Mouse (Mus musculus): ENCODE measurements at regions not wholly inside any gene's neighbourhood (a gene's known extent, or its start where the extent isn't known, plus 50 kb on each side); places are given as distances from the start of the nearest gene placed in this dataset.

DNA sequence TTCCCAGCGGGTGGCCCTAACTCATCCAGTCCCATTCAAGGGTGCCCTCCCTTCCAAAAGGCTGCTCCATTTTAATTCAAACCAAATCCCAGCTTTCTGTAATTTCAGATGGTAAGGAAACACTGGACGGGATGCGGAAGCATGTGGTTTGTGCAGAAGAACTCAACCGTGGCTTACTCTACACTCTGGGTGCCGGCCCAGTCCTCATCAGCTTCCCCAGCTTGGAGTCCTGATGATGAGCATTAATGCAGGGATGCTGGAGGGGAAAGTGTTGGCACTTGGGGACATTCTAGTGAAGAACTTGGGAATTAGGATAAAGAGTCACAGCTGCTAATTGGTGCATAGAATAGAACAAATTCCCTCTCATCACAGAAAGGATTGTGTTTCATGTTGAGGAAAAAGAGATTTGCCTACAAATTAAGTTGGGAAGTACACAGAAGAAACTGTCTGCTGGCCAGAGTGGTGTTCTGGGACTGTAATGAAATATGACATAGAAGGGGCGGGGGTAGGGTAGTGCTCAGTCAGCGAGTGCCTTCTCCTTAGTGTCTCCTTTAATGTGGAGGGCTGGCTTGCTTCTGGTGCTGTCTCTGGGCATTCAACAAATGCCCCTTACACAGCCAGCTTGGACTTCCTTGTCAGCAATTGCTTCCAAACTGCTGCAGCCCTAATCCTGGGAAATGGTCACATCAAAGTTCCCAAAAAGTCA is 285.0 kb upstream of the Bmper start:
- in situ Hi-C loops (cut with MboI, MseI): no loop called here

DNA sequence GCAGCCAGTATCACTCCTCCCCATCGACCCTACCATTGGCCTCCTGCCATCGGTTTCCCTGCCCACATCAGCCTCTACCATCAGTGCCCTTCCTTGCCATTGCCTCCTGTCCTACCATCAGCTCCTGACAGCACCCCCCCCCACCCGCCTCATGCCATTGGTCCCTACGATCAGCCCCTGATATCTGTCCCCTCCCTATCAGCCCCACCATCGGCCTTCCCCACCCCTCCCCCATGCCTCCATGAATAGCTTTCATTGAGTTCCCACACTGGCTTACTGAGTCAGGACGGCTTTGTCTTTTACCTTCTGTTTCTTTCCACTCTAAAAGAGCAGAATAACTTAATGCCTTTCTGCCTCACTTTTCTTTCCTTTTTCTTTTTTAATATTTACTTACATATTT is 277.9 kb upstream of the Bmper start:
- in situ Hi-C loops (cut with MboI, MseI): no loop called here

DNA sequence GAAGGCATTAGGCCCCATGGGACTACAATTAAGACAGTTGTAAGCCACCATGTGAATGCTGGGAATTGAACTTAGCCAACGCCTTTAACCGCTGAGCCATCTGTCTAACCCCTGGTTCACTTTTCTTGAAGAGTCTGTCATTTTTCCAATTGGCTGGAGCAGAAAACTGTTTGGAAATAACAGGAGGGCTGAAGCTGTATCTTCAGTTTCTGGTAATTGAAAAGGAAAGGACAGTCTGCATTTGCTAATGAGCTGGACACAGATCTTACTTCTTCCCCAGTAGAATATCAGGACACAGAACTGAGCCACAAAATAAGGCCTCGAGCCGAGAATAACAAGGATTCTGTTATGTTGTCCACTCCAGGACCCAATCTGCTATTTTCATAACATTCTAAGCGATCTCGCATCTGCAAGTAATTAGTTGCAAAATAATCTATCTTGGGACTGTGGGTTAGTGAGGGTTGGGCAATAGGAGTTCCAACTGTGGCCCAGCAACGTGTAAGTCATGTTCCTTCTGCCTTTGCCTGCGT is 277.4 kb upstream of the Bmper start:
- in situ Hi-C loops (cut with MboI, MseI): no loop called here

DNA sequence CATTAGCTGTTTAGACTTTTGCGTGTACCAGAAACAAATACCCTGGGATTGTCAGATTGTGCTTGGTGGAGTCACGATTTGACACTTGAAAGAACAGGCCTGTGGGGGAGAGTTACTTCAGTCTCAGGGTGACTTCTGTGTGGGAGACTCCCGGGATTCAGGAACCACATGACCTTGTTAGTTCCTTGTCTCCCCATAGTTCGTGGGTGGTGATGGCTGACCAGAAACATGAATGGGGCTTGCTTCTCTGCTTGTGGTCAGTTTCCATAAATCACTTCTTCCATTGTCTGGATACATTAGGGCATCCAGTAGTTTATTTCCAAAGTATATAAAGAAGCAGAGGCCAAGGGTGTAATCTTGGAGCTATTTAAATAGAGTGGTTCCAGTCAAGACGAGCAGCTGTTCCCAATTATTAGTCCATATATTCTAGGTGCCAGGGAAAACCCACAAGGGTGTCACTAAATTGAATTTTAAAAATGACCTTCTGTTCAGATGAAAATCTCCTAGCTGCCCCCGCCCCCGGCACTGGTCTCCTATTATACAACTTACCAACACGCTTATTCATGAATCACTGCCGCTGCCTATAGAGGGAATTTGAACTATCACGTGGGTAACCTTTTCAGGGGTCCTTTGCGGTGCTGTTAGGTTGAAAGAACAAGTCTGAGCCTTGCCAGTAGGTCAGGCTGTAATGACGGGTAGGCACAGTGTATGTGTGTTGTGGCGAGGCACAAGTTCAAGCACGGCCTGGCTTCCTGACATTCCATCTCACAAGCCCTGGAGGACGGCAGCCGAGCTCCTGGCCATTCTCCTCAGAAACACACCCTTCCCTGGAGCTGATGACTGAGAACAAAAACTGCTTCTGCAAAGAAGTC is 270.1 kb upstream of the Bmper start:
- in situ Hi-C loops (cut with MboI, MseI): loop anchor here in 1 of 2 experiments (5.0 kb wide), 1 partner anchor 126 kb away; no protein-coding TSS in a partner anchor

DNA sequence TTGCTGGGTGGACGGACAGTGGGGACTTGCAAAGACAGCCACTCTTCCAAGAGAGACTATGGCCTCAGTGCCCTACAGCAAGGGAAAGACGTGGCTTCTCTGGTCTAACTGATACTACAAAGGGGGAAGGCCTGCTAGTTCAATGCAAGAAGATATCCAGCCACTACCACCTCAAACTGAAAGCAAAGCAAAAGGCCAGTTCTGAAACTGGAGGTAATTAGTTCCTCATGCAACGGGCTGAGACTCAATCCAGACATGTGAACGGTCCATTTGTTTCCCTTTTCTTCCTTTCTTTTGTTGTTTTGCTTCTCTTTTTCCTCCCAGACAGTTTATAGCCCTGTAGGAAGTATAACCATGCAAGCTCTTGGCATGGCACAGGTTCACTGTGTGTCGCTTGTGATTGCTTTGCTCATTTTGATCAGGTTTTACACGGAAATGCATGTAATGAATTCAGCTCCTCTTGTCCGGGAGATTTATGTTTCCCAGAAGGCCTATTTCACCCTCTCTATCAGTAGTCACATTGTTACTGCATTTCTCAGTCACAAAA is 260.5 kb upstream of the Bmper start:
- in situ Hi-C loops (cut with MboI, MseI): no loop called here

DNA sequence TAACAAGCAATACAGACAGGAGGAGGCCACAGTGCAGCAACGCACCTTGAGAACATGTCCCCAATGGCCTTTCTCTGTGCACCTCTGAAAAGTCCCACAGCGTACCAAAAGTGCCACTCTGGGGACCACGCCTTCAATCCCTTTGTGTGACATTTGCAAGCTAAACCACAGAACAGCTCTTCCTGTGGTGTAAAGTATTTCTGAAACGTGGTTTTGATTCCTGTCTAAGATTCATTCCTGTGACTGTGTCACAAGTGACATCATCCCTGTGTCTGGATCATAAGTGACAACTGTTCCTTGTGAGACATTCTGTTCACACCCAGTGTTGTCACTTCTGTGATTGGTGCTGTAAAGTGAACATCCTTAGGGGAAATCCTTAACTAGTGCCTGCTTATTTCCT is 251.6 kb upstream of the Bmper start:
- in situ Hi-C loops (cut with MboI, MseI): no loop called here

DNA sequence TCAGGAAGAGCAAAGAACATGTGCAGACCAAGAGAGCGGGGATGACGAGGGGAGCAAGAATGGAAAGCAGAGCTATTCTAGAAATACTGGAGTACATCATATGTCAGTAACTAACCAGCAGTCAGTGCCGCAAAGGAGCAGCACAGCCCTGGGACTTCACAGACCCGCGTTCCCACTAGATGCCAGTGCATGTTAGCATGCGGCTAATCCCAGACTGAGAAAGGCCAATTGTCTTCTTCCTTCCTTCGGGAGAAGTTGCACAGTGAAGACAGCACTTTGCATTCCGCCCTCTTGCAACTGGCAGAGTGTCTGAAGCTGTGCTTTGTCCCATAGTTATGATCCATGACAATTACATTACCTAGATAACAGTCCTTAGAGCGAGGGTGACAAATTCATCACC is 246.1 kb upstream of the Bmper start:
- in situ Hi-C loops (cut with MboI, MseI): no loop called here

DNA sequence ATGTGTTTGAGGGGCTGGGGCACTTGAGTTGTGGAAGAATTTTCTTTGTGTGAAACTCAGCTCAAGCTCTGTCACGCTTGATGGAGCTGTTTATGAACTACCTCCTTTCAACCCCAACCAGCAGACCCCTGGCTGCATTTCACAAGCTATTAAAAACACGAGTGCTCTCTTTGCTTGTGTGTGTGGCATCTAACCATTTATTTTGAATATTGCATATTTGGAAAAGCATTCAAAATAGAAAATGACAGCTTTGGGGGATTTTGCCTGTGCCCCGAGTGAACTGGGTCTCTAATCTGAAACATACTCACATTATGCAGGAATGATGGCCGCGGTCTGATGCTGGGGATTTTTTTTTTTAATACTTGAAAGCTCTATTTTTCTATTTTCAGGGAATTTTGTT is 243.2 kb upstream of the Bmper start:
- in situ Hi-C loops (cut with MboI, MseI): no loop called here

DNA sequence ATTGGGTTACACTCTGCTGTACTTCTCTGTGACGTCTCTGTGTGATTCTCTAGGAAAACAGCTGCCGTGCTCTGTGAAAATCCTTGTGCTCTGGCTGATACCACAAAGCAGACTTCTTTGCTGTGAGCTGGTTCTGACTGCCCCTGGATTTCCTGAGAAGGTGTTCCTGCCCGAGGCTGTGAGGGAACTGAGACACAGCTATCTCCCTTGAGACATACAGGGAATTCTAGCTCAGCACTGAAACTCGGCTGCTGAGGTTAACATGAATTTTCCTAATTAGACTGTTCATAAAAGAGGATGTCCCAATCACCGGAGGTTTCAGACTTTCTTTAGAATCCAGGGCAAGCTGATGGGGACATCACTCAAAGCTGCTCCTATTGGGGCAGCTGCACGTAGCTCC is 233.4 kb upstream of the Bmper start:
- in situ Hi-C loops (cut with MboI, MseI): no loop called here

DNA sequence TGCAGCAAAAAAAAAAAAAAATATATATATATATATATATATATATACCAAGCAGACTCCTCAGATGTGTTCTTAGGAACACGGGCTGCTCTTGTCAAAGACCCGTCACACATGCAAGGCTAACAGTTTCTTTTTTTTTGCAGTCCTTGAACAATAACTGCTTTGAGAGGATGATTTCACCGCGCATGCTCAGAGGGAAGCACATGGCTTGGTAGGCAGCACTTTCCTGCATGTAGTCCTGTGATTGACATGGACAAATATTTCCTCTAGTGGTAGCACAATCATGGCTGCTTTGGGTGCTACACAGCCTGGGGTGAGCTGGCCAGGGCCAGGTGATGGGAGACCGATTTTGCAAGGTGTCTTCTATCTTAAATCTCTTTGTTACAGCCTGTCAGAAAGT is 229.3 kb upstream of the Bmper start:
- in situ Hi-C loops (cut with MboI, MseI): no loop called here

DNA sequence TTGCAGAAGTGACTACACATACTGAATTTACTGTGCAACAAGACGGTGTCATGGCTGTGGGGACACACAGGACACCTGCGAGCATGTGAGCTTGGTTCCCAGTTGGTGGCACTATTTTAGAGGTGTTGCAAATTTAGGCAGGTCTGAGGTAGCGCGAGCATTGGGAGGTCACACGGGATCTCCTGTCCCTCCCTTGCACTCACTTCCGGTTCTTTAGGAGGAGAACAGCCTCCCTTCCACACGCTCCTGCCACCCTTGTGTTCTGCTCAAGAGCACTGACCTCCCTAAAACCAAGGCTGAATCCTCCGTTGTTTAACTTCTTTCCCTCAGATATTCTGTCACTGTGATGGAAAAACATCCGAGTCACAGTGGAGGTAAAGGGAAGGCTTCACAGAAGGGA is 227.3 kb upstream of the Bmper start:
- in situ Hi-C loops (cut with MboI, MseI): no loop called here

DNA sequence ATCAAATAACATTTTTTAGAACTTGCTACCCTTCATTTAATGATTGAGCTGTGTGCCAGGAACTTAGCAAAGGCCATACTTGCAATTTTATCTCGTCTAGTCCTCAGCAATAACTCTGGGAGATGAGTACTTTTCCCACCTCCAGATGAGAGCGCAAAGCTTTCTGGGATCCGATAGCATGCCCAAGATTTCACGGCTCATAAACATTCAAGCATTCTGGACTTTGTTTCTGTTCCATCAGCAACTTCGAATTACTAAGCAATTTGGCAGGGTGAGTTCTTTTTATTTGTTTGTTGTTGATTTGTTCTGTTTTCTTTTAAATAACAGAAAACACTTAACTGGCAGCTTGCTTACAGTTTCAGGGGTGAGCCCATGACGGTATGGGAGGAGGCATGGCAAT is 224.6 kb upstream of the Bmper start:
- in situ Hi-C loops (cut with MboI, MseI): no loop called here

DNA sequence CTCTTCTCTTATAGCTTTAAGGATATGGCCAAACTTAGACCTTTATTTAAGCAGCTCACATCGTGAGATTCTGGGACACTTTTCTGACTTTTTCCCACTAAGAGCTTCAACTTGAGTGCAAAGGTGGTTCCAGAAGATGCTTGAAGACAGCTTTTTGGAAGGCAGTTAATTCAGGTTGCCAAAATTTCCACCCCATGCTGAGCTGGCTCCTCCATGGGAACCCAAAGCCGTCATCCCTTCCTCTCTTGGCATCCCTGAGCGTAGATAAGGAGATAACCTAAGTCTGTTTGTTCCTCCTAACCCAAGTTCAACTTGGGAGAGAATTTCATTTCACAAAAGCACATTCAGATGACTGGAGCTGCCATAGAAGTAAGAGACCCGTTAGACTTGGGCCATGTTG is 223.7 kb upstream of the Bmper start:
- in situ Hi-C loops (cut with MboI, MseI): no loop called here

DNA sequence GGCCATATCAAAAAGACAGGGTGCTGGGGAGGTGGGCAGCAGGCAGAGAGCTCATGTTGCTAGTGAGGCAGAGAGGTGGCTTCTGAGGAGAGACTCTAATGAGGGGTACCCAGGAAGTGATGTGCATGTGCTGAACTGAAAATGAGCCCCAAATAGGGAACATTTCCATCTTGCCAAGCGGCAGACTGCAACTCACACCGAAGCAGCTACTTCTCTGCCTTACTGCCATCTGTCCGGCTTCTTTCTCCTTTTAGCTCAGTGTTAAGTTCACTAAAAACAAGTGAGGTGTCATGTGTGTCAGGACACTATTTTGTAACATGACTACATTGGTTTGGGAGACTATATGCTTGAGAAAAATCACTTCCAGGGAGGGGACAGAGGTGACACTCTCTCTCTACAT is 222.7 kb upstream of the Bmper start:
- in situ Hi-C loops (cut with MboI, MseI): no loop called here

DNA sequence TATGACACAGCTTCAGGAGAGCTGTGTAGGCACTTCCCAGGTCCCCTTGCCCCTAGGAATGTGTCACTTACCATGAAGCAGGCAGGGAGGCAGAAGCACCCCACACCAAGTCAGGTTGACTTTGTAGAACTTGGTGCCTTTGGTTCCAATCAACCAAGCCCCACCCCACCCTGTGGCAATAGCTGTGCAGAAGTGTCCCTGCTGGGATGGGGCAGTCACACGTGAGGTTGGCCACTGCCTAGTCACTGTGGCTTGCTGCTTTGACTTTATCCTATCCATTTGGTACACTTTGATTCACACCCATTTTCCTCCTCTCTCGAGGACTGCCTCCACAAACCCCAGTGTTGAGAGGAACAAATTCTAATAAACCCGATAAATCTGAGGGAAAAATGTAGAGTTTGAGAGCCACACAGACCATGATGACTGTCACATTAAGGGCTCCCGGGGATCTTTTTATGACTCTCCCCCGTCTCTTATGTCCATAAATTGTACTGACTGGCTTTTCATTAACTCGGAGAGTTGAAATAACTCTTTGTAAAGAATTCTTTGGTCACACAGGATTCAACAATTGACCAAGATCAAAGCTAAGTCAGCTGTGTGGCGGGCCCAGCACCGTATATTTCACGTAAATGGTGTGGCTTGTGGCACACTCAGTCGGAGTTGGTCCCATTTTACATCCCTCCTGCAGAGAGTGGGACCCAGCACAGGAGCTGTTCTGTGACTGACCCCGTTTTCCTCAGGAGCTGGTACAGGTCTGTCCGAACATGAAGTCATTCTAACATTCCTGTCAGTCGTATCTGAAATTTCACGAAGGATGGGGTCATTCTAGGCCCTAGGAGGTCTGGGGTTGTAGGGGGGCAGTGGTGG is 219.4 kb upstream of the Bmper start:
- in situ Hi-C loops (cut with MboI, MseI): no loop called here

DNA sequence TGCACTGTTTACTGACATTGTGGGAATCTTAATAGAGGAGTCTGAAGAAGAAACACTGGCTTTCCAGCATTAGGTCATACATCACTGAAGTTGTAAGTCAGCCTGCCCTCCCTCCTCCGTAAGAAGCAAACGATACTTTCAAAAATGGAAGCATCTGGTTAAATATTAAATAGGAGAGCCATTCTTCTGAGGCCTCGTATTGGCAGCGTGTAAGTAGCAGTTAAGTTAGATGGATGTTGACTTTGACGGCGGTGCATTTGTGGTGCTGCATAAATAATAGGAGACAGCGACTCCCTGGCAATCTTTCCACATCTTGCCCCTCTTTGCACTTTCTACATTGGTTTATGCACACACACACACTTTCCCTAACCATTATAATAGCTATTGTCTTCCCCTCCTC is 217.9 kb upstream of the Bmper start:
- in situ Hi-C loops (cut with MboI, MseI): no loop called here

DNA sequence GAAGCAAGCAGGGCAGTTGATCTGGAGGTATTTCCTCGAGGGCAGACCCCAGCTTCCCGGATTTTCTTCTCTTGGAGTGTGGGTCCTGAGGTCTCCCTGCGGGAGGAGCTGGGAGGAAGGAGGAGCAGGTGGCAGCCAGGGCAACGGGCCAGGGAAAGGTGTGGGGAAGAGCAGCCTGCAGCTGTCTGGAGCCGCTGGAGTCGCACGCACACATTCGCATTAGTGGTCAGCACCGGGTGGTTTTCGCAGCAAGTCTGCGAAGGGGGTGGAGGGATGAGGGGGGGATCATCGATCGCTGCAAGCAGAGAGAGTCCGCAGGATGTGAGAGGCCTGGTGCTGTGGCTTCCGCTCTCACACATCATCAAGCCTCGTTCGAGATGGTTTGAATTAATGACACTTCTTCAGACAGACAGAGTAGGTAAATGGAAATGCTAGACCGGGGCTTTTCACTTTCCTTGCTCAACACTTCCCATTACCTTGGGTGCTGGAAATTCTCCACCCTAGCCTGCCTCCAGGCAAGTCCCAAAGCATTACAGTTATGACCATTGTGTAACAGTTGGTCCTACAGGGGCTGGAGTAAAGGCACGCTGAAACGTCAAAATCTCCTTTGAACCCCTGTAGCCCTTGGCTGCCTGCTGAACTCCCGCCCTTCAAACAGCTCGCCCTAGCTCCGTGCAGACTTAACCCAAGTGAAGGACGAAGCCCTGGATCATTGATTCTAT is 213.3 kb upstream of the Bmper start:
- in situ Hi-C loops (cut with MboI, MseI): no loop called here

DNA sequence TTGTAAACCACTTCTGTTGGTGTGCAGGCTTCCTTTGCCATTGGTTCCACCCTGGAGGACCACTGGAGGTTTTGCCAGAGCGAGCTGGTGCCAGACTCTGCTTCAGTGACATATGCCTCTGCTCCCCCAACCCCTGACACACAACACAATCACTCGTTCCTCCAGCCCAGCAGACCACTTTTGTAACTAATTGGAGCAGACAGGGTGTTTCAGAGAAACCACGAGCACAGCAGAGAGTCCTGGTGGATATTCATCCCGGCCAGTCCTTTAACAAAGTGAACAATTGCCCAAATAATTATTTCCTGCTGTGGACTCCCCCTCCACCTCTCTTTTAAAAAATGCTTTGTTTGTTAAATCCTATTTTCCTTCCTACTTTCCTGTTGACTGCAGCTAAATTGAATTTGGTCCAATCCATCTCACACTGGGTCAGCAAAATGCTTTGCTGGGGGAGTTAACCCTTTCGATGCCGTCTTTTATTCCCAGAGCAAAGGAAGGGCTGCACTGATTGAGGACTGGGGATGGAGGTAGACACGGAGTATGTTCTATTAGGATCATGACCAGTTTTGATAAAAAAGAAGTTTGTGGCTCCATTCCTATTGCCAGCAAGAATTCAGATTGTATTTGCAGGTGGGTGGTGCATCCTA is 211.4 kb upstream of the Bmper start:
- in situ Hi-C loops (cut with MboI, MseI): no loop called here

DNA sequence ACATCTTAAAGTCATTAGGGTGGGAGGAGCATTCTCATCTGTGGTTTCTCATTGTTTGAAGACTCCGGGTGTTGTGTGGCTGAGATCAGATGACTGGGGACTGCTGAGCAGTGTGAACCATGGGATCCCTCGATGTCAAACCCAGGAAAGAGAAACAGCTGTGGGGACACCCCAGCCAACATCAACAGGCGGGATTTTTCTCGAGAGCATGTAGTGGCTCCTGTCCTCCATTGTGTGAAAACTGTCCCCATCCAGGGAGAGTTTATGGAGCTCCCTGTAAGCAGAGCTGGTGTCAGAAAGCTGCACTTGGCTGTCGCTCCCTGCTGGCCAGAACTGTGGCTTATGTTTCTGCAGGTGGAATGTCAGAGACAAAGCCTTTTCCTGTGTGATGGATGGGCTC is 210.7 kb upstream of the Bmper start:
- in situ Hi-C loops (cut with MboI, MseI): no loop called here

DNA sequence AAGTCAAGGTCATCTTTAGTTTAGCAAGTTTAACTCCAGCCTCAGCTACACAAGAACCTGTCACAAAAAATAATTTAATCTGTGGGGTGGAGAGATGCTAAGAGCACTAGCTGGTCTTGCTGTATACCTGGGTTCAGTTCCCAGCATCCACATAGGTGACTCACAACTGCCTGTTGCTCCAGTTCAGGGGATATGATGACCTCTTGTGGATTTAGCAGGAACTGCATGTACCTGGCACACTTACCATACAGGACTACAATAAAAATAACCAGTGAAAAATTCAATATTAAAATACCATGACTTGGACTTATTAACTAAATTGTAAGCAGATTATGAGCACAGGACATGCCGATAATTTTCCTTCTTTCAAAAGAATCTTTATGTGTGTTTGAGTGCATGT is 206.1 kb upstream of the Bmper start:
- in situ Hi-C loops (cut with MboI, MseI): loop anchor here in 1 of 2 experiments (5.0 kb wide), 1 partner anchor 454 kb away; no protein-coding TSS in a partner anchor

Measured in T-helper 17 cell (primary cell).